Mouse (Mus musculus) neural tube, embryonic 11.5 days (tissue): ENCODE measurements at regions not wholly inside any gene's neighbourhood (a gene's known extent, or its start where the extent isn't known, plus 50 kb on each side); places are given as distances from the start of the nearest gene placed in this dataset.
A peak's percentile ranks its signal among the peaks of the same experiment; 100 is the strongest.

Source experiments
- ATAC-seq: fragments of 200-750 bp; cut with Nextera tagmentation; 2 replicates; pipeline ENCODE4 v1.8.0; 2017; ENCODE audit warnings: moderate number of reproducible peaks, mild to moderate bottlenecking, moderate TSS enrichment, moderate library complexity; ENCODE audit not compliant: insufficient read depth, low FRiP score, low TSS enrichment
- DNase-seq: peaks from one replicate; pipeline ENCODE4 v3.0.0-alpha.2; 2015; ENCODE audit warnings: low spot score
- H3K27ac ChIP-seq: fragments of 300-500 bp; sonication (generic); 2 replicates; pipeline ENCODE4 v1.5.1; 2014; ENCODE audit warnings: low read depth, mild to moderate bottlenecking, low read length
- H3K27me3 ChIP-seq: fragments of 300-500 bp; sonication (generic); 2 replicates; pipeline ENCODE4 v1.6.1; 2014; ENCODE audit warnings: mild to moderate bottlenecking, low read length, mixed read lengths; ENCODE audit not compliant: control insufficient read depth, insufficient read depth
- H3K36me3 ChIP-seq: fragments of 300-500 bp; sonication (generic); 2 replicates; pipeline ENCODE4 v1.6.1; 2014; ENCODE audit warnings: mild to moderate bottlenecking, low read length, moderate library complexity, mixed read lengths; ENCODE audit not compliant: control insufficient read depth, insufficient read depth
- H3K4me1 ChIP-seq: fragments of 300-500 bp; sonication (generic); 2 replicates; pipeline ENCODE4 v1.6.1; 2014; ENCODE audit warnings: low read length, mixed read lengths; ENCODE audit not compliant: control insufficient read depth, insufficient read depth
- H3K4me2 ChIP-seq: fragments of 300-500 bp; sonication (generic); 2 replicates; pipeline ENCODE4 v1.6.1; 2014; ENCODE audit warnings: low read depth, mild to moderate bottlenecking, moderate library complexity
- H3K4me3 ChIP-seq: fragments of 300-500 bp; sonication (generic); 2 replicates; pipeline ENCODE4 v1.5.1; 2014; ENCODE audit warnings: low read depth, low read length
- H3K9ac ChIP-seq: fragments of 300-500 bp; sonication (generic); 2 replicates; pipeline ENCODE4 v1.6.1; 2014; ENCODE audit warnings: mild to moderate bottlenecking, low read length
- H3K9me3 ChIP-seq: fragments of 300-500 bp; sonication (generic); 2 replicates; pipeline ENCODE4 v1.6.1; 2016; ENCODE audit warnings: low read length; ENCODE audit not compliant: control insufficient read depth
- whole genome bisulfite sequencing: fragments of 180-500 bp; shearing (Covaris S2); extraction: QIAGEN DNeasy Blood & Tissue Kit; methylation state at CpG from one replicate; pipeline ENCODE4 v1.1.7; 2014; 5-methylcytosine and 5-hydroxymethylcytosine counted together

- Histone ChIP-seq H3K27me3 (no peaks in the 10 kb centered on the region), H3K4me3 (no peak overlapping the region), H3K27ac (no peak overlapping the region), H3K4me2 (no peak overlapping the region), H3K4me1 (peaks cover 5% of the 10 kb centered on the region; the same call in 1 of the 2 replicates), H3K9me3 (no peaks in the 10 kb centered on the region), H3K9ac (no peak overlapping the region), H3K36me3 (no peaks in the 10 kb centered on the region)
- DNase-seq: no peak
- ATAC-seq: no peak
- 94% methylated on average over 6 of the region's 6 CpGs for WGBS
These were observed 60.0 kb upstream of the Msi2 start for GRCm38 (mm10) chr11:88778326-88778725.

GRCm38 (mm10) chr11:88774401-88774931 is 56.2 kb upstream of the Msi2 start:
- H3K27ac ChIP-seq: peak overlapping the region; percentile 15; the same call in 1 of the 2 replicates
- H3K4me1 ChIP-seq: peaks cover 5% of the 10 kb centered on the region; the same call in 1 of the 2 replicates
- no peaks in the 10 kb centered on the region for H3K27me3 ChIP-seq
- WGBS: 38% methylated on average over 4 of the region's 4 CpGs
- no peak overlapping the region for H3K4me3 ChIP-seq
- no peak for ATAC-seq
- H3K9me3 ChIP-seq: no peaks in the 10 kb centered on the region
- no peaks in the 10 kb centered on the region for H3K36me3 ChIP-seq
- DNase-seq: peak; percentile 30
- H3K4me2 ChIP-seq: no peak overlapping the region
- H3K9ac ChIP-seq: no peak overlapping the region

GRCm38 (mm10) chr11:88773961-88774360 is 55.6 kb upstream of the Msi2 start:
- Histone ChIP-seq H3K27ac (no peak overlapping the region), H3K9me3 (no peaks in the 10 kb centered on the region), H3K4me1 (peaks cover 5% of the 10 kb centered on the region; the same call in 1 of the 2 replicates), H3K4me3 (no peak overlapping the region), H3K27me3 (no peaks in the 10 kb centered on the region), H3K36me3 (no peaks in the 10 kb centered on the region), H3K9ac (no peak overlapping the region), H3K4me2 (no peak overlapping the region)
- DNase-seq (peak; percentile 28), ATAC-seq (no peak)
- 65% methylated on average over 6 of the region's 6 CpGs for WGBS

- no peak for ATAC-seq
- Histone ChIP-seq H3K27me3 (no peaks in the 10 kb centered on the region), H3K4me3 (no peak overlapping the region), H3K9me3 (no peaks in the 10 kb centered on the region), H3K4me2 (no peak overlapping the region), H3K27ac (no peak overlapping the region), H3K4me1 (peaks cover 5% of the 10 kb centered on the region; the same call in 1 of the 2 replicates), H3K9ac (no peak overlapping the region), H3K36me3 (no peaks in the 10 kb centered on the region)
- no peak for DNase-seq
- WGBS: 78% methylated on average over 7 of the region's 7 CpGs
These were observed 52.1 kb upstream of the Msi2 start for GRCm38 (mm10) chr11:88770405-88770804.
